Mouse (Mus musculus) liver, adult (tissue): ENCODE data around the gene Trpv4.

Source experiments
- GATA4 ChIP-seq: IDR thresholded peaks from 2 replicates; pipeline ENCODE4 v1.6.1; 2014; ENCODE audit warnings: mild to moderate bottlenecking, low read length; ENCODE audit not compliant: insufficient replicate concordance

The Trpv4 gene

GRCm38 (mm10) chr5:114590043-114590913 is 67.9 kb downstream of the Trpv4 start:
- TF ChIP-seq GATA4: no peak

- TF ChIP-seq GATA4: no peak
Measured at GRCm38 (mm10) chr5:114589454-114589853, 68.8 kb downstream of the Trpv4 start.

- no peak for TF ChIP-seq GATA4
Measured at GRCm38 (mm10) chr5:114589026-114589425, 69.2 kb downstream of the Trpv4 start.

GRCm38 (mm10) chr5:114588416-114588815 is 69.8 kb downstream of the Trpv4 start:
- no peak for TF ChIP-seq GATA4

DNA sequence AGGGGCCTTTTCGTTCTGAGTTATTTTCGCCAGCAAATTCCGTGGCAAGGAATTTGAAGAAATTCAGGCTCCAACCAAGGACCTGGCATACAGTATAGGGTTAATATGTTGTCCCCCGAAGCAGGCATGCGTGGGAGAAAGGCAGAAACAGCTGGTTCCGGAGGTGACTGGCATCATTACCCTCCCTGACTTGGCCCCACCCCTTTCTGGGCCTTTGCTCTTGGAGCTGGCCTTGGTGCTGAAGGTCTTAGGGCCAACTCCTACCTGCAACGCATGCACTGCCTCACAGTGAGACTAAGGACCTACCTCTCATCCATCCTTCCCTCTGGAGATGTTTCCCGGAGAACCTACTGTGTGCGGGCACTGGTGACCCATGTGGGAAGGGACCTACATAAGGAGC is 70.3 kb downstream of the Trpv4 start:
- no peak for TF ChIP-seq GATA4

DNA sequence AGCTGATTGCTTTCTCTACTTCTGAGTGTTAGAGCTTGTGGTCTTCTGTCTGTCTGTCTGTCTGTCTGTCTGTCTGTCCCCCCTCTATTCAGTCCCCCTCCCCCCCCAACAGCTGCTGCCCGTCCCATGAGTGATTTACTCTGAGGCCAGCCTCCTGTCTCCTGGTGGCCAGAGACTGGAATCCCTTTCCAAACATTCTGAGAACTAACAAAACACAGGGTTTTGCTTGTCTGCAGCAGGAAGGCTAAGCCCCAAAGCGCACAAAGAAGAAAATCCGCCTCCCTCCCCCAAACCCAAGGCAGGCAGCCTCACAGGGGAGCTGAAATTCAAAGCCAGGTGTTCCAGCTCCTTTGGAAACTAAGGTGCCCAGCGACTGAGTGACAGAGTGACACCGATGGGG is 72.5 kb downstream of the Trpv4 start:
- TF ChIP-seq GATA4: no peak

DNA sequence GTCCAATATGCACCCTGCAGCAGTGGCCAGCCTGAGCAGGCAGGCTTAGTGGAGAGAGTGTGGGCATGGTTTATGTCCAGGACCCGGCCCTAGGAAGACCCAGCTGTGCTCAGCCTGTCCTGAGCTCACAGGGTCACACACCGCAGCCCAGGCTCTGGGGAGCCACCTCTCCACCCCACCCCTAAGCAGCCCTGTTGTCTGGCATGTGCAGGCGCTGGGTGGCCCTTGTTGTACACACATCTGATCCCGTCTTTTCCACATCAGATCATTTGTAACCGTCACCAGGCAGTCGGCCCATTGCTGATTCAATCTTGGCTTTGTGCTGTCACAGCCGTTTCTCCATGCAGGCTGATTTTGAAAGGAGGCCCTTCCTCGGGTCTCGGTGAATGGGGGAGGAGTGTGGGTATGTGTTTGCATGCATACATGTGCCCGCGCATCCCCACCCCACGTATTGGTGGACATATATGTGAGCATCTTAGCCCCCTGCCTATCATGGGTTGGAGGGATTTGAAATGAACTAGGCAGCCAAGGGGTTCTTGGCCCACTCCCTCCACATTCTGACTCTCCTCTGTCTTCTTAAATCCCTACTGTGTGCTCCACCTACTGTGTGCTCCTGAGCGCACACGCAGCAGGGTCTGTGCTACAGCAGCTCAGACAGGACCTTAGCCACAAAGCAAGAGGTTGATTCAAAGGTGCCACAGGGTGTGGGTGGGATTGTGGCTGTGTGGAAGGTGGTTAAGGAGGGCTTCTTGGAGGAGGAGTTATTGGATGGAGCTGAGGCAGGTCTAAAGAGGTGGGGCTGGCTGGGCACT is 73.7 kb downstream of the Trpv4 start:
- TF ChIP-seq GATA4: no peak

DNA sequence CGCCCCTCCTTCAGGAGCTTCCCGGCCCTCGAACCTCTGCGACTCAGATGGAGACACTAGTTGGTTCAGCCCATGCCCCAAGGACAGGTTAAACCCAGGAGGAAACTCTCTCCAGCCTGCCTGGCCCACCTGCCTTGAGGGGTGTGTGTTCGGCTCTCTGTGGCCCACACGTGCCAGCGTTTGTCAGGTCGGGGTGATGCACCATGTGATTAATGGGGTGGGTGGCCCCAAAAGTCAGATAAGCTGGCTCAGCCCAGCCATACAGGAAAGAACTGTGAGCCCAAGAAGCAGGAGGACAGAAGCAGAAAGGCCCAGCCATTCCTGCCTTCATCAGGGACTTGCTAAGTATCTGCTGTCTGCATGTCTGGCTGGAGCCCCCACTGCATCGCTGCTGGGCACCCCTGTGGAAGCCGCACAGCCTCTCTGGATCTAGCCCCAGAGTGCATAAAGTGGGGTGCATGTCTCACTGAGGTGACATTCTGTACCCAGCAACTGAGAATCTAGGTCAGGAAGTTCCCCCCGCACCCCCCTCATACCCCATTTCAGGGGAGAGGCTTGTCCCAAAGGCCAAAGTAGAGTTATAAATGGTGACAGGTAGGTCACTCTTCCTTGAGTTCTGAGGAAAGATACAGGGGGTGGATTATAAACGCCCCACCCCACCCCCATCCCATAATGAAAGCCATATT is 74.6 kb downstream of the Trpv4 start:
- no peak for TF ChIP-seq GATA4

DNA sequence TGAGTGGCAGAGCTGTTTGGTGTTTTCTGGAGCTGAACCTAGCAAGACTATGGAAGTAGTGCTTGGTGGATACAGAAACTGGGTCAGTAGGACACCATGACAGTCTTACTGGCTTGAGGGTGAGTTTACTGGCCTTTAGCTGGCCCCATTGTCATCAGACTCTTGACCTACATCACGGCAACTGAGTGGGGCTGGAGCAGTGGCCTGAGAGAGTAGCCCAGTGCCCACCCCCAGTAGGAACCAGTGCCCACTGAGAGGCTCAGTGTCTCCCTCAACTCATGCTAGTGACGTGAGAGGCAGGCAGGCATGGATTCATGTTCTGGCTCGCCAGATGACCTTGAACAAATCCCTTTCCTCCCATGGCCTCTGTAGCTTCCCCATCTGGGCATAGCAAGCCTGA is 75.2 kb downstream of the Trpv4 start:
- no peak for TF ChIP-seq GATA4

- TF ChIP-seq GATA4: no peak
Measured at GRCm38 (mm10) chr5:114581486-114581885, 76.7 kb downstream of the Trpv4 start.

DNA sequence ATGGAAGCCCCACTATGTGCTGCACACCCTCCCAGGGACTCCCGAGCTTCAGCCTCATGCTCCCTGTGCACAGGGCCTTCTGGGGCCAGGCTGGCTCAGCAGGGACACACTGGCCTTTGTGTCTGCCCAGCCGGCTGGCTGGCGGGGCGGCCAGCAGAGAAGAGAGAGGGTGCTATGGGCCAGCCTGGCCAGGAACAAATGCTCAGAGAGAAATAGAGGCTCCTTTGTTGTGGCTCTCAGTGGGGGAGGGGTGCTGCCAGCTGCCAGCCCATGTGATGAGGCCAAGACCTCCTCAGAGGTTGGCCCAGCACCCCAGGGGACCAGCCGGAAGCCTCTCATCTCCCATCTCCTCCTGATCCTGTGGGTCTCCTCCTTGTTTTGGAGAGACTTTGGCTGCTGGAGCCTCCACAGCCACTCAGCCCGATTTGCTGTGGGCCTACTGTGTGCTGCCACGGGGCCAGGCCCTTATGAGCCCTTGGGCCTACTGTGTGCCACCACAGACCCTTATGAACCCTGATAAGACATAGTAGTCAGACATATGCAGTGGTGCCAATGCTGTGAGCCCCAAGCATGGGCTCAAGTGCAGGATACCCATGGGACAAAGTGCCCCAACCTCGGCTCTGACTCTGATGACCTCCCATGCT is 78.4 kb downstream of the Trpv4 start:
- TF ChIP-seq GATA4: no peak

DNA sequence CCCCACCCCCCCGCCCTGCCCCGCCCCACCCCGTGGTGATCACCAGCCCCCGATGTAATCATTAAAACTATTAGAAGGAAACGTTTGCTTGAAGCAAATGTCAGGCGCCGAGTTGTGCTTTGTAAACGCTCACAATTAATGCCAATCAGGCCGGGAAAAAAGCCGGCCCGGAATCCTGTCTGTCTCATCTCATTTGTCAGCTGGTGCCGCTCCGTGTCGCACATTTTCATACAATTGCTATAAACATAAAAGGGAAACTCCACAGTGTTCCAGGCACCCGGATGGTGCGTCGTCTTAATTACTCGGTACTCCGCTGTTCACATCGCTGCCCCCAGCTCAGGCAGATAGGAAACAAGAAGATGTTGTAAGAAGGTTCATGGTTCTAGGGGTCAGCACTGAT is 79.9 kb downstream of the Trpv4 start:
- TF ChIP-seq GATA4: no peak

- TF ChIP-seq GATA4: no peak
Measured at GRCm38 (mm10) chr5:114575986-114576605, 82.1 kb downstream of the Trpv4 start.

GRCm38 (mm10) chr5:114575530-114575929 is 82.7 kb downstream of the Trpv4 start:
- TF ChIP-seq GATA4: no peak

- TF ChIP-seq GATA4: no peak
Measured at GRCm38 (mm10) chr5:114575010-114575409, 83.2 kb downstream of the Trpv4 start.
